Mouse (Mus musculus) liver, embryonic 14.5 days (tissue): ENCODE measurements around the gene Tmed5. TPM values are rescaled to one million over a fixed set of nuclear protein-coding genes. Genes with fewer than 3 reads are reported as not detected.

Source experiments
- ATAC-seq: fragments of 200-750 bp; cut with Nextera tagmentation; 2 replicates; pipeline ENCODE4 v1.8.0; 2017; ENCODE audit warnings: moderate number of reproducible peaks, mild to moderate bottlenecking, moderate library complexity; ENCODE audit not compliant: insufficient read depth
- DNase-seq, 3 experiments: peaks; one replicate each; pipeline ENCODE4 v3.0.0-alpha.2; 2012 to 2013; ENCODE audit warnings: low read depth in 3 of 3, low spot score in 3 of 3
- H3K27ac ChIP-seq: fragments of 300-500 bp; sonication (generic); 2 replicates; pipeline ENCODE4 v1.5.1; 2014; ENCODE audit warnings: moderate library complexity, mild to moderate bottlenecking, control low read depth, inconsistent platforms
- H3K27me3 ChIP-seq: fragments of 300-500 bp; sonication (generic); 2 replicates; pipeline ENCODE4 v1.6.1; 2014; ENCODE audit warnings: mild to moderate bottlenecking, low read length, moderate library complexity; ENCODE audit not compliant: control insufficient read depth, insufficient read depth
- H3K36me3 ChIP-seq: fragments of 300-500 bp; sonication (generic); replicated peaks from 2 replicates; pipeline ENCODE4 v1.6.1; 2014; ENCODE audit warnings: low read depth; ENCODE audit not compliant: control insufficient read depth, insufficient read depth
- H3K4me1 ChIP-seq, 2 experiments: fragments of 200-500 bp in 1 of 2; fragments of 300-500 bp in 1 of 2; sonication (generic) in 1 of 2; replicated peaks; 2 replicates each; pipeline ENCODE4 v1.6.1; 2012 to 2014; ENCODE audit warnings: antibody characterized with exemption in 1 of 2, inconsistent platforms in 1 of 2, low read length in 1 of 2; ENCODE audit not compliant: control insufficient read depth in 2 of 2, insufficient read depth in 2 of 2
- H3K4me2 ChIP-seq: fragments of 300-500 bp; sonication (generic); 2 replicates; pipeline ENCODE4 v1.6.1; 2014; ENCODE audit warnings: low read depth, mild to moderate bottlenecking, control low read depth, moderate library complexity
- H3K4me3 ChIP-seq, 2 experiments: fragments of 200-500 bp in 1 of 2; fragments of 300-500 bp in 1 of 2; sonication (generic) in 1 of 2; 2 replicates each; pipeline ENCODE4 v1.5.1; 2012 to 2014; ENCODE audit warnings: low read depth in 2 of 2, low read length in 2 of 2, mild to moderate bottlenecking in 2 of 2, control low read depth in 1 of 2, inconsistent platforms in 1 of 2, moderate library complexity in 1 of 2; ENCODE audit not compliant: insufficient read depth in 1 of 2
- H3K9ac ChIP-seq: fragments of 300-500 bp; sonication (generic); replicated peaks from 2 replicates; pipeline ENCODE4 v1.6.1; 2014; ENCODE audit warnings: mild to moderate bottlenecking, control low read depth, moderate library complexity
- H3K9me3 ChIP-seq: fragments of 300-500 bp; sonication (generic); 2 replicates; pipeline ENCODE4 v1.6.1; 2016; ENCODE audit warnings: low read length, mixed read lengths; ENCODE audit not compliant: control insufficient read depth
- CTCF ChIP-seq: IDR thresholded peaks from 2 replicates; pipeline ENCODE4 v1.5.1; 2016; ENCODE audit warnings: antibody characterized with exemption, low read depth, control low read depth
- EP300 ChIP-seq: IDR thresholded peaks from 2 replicates; pipeline ENCODE4 v1.6.1; 2016; ENCODE audit warnings: antibody characterized with exemption, low read depth
- WGBS: fragments of 180-500 bp; shearing (Covaris S2); extraction: QIAGEN DNeasy Blood & Tissue Kit; methylation state at CpG from one replicate; pipeline ENCODE4 v1.1.7; 2014; ENCODE audit not compliant: insufficient replicate concordance; 5-methylcytosine and 5-hydroxymethylcytosine counted together
- polyA plus RNA-seq, 2 experiments: library from polyadenylated mRNA; depleted of rRNA in 1 of 2; stranded (reverse) in 1 of 2; unstranded in 1 of 2; fragments of >200 nt; fragmentation: Nextera tagmentation in 1 of 2; extraction: Ambion mirVana in 1 of 2; gene quantifications; 2 replicates each; pipeline versions ENCODE4 v1.2.1 to v1.2.3; 2012 to 2014

Tmed5 gene
- polyA plus RNA-seq (2012; rRNA removed), result 3.6 and 8.3 TPM in 2 replicates
- polyA plus RNA-seq (2014; fragmentation: Nextera tagmentation; extraction: Ambion mirVana), result 13.7 and 15.8 TPM in 2 replicates

GRCm38 (mm10) chr5:108132441-108133243, at the start of gene Tmed5, which contains the start of gene Ccdc18:
TSS of gene Tmed5 (minus strand) at chr5:108132620.
TSS of gene Ccdc18 (plus strand) at chr5:108132875.
- peak; percentile 99 for ATAC-seq
- peaks cover 6% of the 10 kb centered on the region for H3K36me3 ChIP-seq

GRCm38 (mm10) chr5:108163695-108164094, 31.3 kb upstream of the Tmed5 start:
- H3K36me3 ChIP-seq, result no peaks in the 10 kb centered on the region
- TF ChIP-seq EP300 (no peak), CTCF (peak; percentile 64)
- no peaks in the 10 kb centered on the region for H3K27me3 ChIP-seq
- no peak overlapping the region for H3K27ac ChIP-seq
- H3K4me3 ChIP-seq, result no peak overlapping the region
- no peaks in the 10 kb centered on the region for H3K4me1 ChIP-seq
- H3K9me3 ChIP-seq, result no peaks in the 10 kb centered on the region
- ATAC-seq, result no peak
- peak in 1 of 3 experiments; percentile 3 for DNase-seq
- no peak overlapping the region for H3K4me2 ChIP-seq
- WGBS, result 38% methylated on average over 1 of the region's 1 CpGs
- H3K9ac ChIP-seq, result no peak overlapping the region

More at GRCm38 (mm10) chr5:108132441-108133243, at the start of gene Tmed5, which contains the start of gene Ccdc18:
- H3K9me3 ChIP-seq, result no peaks in the 10 kb centered on the region
- H3K4me1 ChIP-seq, result peaks cover 3% of the 10 kb centered on the region in 2 experiments; a peak in 1 of 4 replicates
- DNase-seq, result peak; percentile 98 to 99 (median 98)
- 0 out of 2 replicates have a peak, but pooled peaks have one; percentile 21 for TF ChIP-seq EP300
- TF ChIP-seq CTCF, result peak; percentile 73
- peak within 1 kb of the TSS; percentile 94 for H3K9ac ChIP-seq
- under 1% methylated on average over 65 of the region's 65 CpGs for WGBS
- H3K27ac ChIP-seq, result peak within 1 kb of the TSS; percentile 85
- H3K4me2 ChIP-seq, result peak within 1 kb of the TSS; percentile 99
- H3K27me3 ChIP-seq, result no peaks in the 10 kb centered on the region
- H3K4me3 ChIP-seq, result peak within 1 kb of the TSS; percentile 78 to 81

DNA sequence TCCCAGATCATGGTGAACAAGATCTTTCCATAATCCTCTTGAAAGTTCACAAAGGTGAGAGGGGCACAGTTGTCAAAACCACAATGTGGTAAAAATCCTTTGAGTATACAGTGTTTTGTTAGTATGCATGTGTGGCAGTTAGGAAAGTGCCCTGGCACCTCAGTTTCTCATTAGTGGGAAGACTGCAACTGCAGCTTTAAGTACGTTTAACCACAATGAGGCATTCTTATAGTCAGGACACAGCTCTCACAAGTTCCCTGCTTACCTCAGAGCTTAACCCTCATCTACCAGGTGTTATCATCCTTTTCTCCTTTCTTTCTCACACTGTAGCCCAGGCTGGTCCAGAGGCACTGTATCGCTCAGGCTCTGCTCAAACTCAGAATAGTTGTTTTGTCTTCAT, 28.4 kb upstream of the Tmed5 start:
- no peaks in the 10 kb centered on the region for H3K27me3 ChIP-seq
- H3K27ac ChIP-seq, result no peak overlapping the region
- ATAC-seq (no peak), DNase-seq (no peak)
- H3K9me3 ChIP-seq, result no peaks in the 10 kb centered on the region
- H3K36me3 ChIP-seq, result no peaks in the 10 kb centered on the region
- H3K4me2 ChIP-seq, result no peak overlapping the region
- no peak for TF ChIP-seq EP300
- no peak for TF ChIP-seq CTCF
- no peaks in the 10 kb centered on the region for H3K4me1 ChIP-seq
- no peak overlapping the region for H3K4me3 ChIP-seq
- H3K9ac ChIP-seq, result no peak overlapping the region
- WGBS, result 78% methylated on average over 2 of the region's 2 CpGs

- DNase-seq, result no peak
- ATAC-seq, result no peak
- no peak overlapping the region for H3K4me2 ChIP-seq
- no peak overlapping the region for H3K27ac ChIP-seq
- no peak overlapping the region for H3K9ac ChIP-seq
- TF ChIP-seq CTCF (no peak), EP300 (no peak)
- 74% methylated on average over 1 of the region's 1 CpGs for WGBS
- H3K4me3 ChIP-seq, result no peak overlapping the region
- H3K27me3 ChIP-seq, result no peaks in the 10 kb centered on the region
- H3K4me1 ChIP-seq, result no peaks in the 10 kb centered on the region
- no peaks in the 10 kb centered on the region for H3K9me3 ChIP-seq
- no peaks in the 10 kb centered on the region for H3K36me3 ChIP-seq
These were observed 20.2 kb upstream of the Tmed5 start for GRCm38 (mm10) chr5:108152592-108152991.

GRCm38 (mm10) chr5:108131849-108132440, 475 bp downstream of the Tmed5 start:
- WGBS, result under 1% methylated on average over 32 of the region's 32 CpGs

More at GRCm38 (mm10) chr5:108131849-108132440, 475 bp downstream of the Tmed5 start:
- Histone ChIP-seq H3K9ac (peak overlapping the region; percentile 91), H3K9me3 (no peaks in the 10 kb centered on the region), H3K4me2 (peak overlapping the region; percentile 99), H3K4me1 (peaks cover 3% of the 10 kb centered on the region in 2 experiments; a peak in 1 of 4 replicates), H3K27ac (peak overlapping the region; percentile 58), H3K27me3 (no peaks in the 10 kb centered on the region), H3K4me3 (peak overlapping the region; percentile 66 to 78), H3K36me3 (peaks cover 6% of the 10 kb centered on the region)
- TF ChIP-seq CTCF, result no peak
- ATAC-seq (peak; percentile 45), DNase-seq (peak; percentile 23 to 56 (median 41))
